Mouse (Mus musculus) myocyte (in vitro differentiated cells): Measurements from ENCODE around the gene Rrp36. TPM values are rescaled to one million over a fixed set of nuclear protein-coding genes. Genes with fewer than 3 reads are reported as not detected.

Experiments used
- H3K27me3 ChIP-seq: one replicate; pipeline ENCODE4 v1.6.1; 2011; ENCODE audit not compliant: control insufficient read depth, insufficient read depth, insufficient read length
- H3K36me3 ChIP-seq: one replicate; pipeline ENCODE4 v1.6.1; 2011; ENCODE audit not compliant: control insufficient read depth, insufficient read depth
- H3K4me2 ChIP-seq: one replicate; pipeline ENCODE4 v1.6.1; 2011; ENCODE audit warnings: low read depth, control low read depth
- H3K4me3 ChIP-seq: one replicate; pipeline ENCODE4 v1.5.1; 2011; ENCODE audit warnings: mild to moderate bottlenecking, control low read depth, moderate library complexity
- H3K79me2 ChIP-seq: one replicate; pipeline ENCODE4 v1.6.1; 2011; ENCODE audit not compliant: control insufficient read depth, insufficient read depth
- H3ac ChIP-seq: one replicate; pipeline ENCODE4 v1.6.1; 2011; ENCODE audit not compliant: control insufficient read depth, insufficient read length
- CEBPB ChIP-seq: IDR thresholded peaks from 2 replicates; pipeline ENCODE4 v1.6.1; 2011; ENCODE audit warnings: mild to moderate bottlenecking, moderate library complexity; ENCODE audit not compliant: poor library complexity, insufficient read depth, severe bottlenecking
- E2F4 ChIP-seq: IDR thresholded peaks from one replicate; pipeline ENCODE4 v1.6.1; 2011; ENCODE audit warnings: mild to moderate bottlenecking, control low read depth, moderate library complexity; ENCODE audit not compliant: insufficient read depth
- MAX ChIP-seq: IDR thresholded peaks from one replicate; pipeline ENCODE4 v1.6.1; 2011; ENCODE audit warnings: low read depth, mild to moderate bottlenecking, control low read depth
- MYOD1 ChIP-seq, 3 experiments: IDR thresholded peaks; one replicate each; pipeline ENCODE4 v1.6.1; 2011; ENCODE audit warnings: control low read depth in 2 of 3, low read depth in 2 of 3, mild to moderate bottlenecking in 2 of 3, moderate library complexity in 1 of 3; ENCODE audit not compliant: insufficient read length in 2 of 3, control insufficient read depth in 1 of 3
- MYOG ChIP-seq, 3 experiments: IDR thresholded peaks; one replicate each; pipeline ENCODE4 v1.6.1; 2011; ENCODE audit warnings: control low read depth in 2 of 3, low read depth in 2 of 3, mild to moderate bottlenecking in 2 of 3; ENCODE audit not compliant: insufficient read length in 2 of 3, control insufficient read depth in 1 of 3, insufficient read depth in 1 of 3
- POLR2A ChIP-seq: IDR thresholded peaks from one replicate; pipeline ENCODE4 v1.6.1; 2011; ENCODE audit warnings: low read depth, mild to moderate bottlenecking, control low read depth, moderate library complexity; ENCODE audit not compliant: insufficient read length
- POLR2AphosphoS2 ChIP-seq: IDR thresholded peaks from one replicate; pipeline ENCODE4 v1.6.1; 2011; ENCODE audit warnings: low read depth, control low read depth; ENCODE audit not compliant: insufficient read length
- REST ChIP-seq: IDR thresholded peaks from one replicate; pipeline ENCODE4 v1.6.1; 2011; ENCODE audit warnings: mild to moderate bottlenecking, control low read depth, moderate library complexity; ENCODE audit not compliant: insufficient read depth, insufficient read length
- SRF ChIP-seq: IDR thresholded peaks from one replicate; pipeline ENCODE4 v1.6.1; 2011; ENCODE audit warnings: low read depth; ENCODE audit not compliant: control insufficient read depth, insufficient read length
- TCF12 ChIP-seq: IDR thresholded peaks from one replicate; pipeline ENCODE4 v1.6.1; 2011; ENCODE audit warnings: mild to moderate bottlenecking, control low read depth; ENCODE audit not compliant: poor library complexity, insufficient read depth, severe bottlenecking
- TCF3 ChIP-seq: IDR thresholded peaks from one replicate; pipeline ENCODE4 v1.6.1; 2011; ENCODE audit warnings: low read depth, control low read depth; ENCODE audit not compliant: insufficient read length
- USF1 ChIP-seq: IDR thresholded peaks from one replicate; pipeline ENCODE4 v1.6.1; 2011; ENCODE audit warnings: low read depth, mild to moderate bottlenecking, control low read depth, moderate library complexity
- polyA plus RNA-seq: library from polyadenylated mRNA; unstranded; fragments of >200 nt; fragmentation: generic; extraction: Trizol; gene quantifications from one replicate; pipeline ENCODE4 v1.2.1, GENCODE M21; 2012; ENCODE audit warnings: missing spikeins

Rrp36 gene
- polyA plus RNA-seq, 1 experiment = 45.8 TPM

GRCm38 (mm10) chr17:46662730-46663129 is 11.4 kb downstream of the Rrp36 start:
- Histone ChIP-seq H3K27me3 (no peaks in the 10 kb centered on the region), H3ac (no peak overlapping the region), H3K4me2 (no peak overlapping the region), H3K79me2 (no peaks in the 10 kb centered on the region), H3K4me3 (no peak overlapping the region), H3K36me3 (peaks cover 4% of the 10 kb centered on the region)
- TF ChIP-seq TCF3 = no peak
- TF ChIP-seq CEBPB = no peak
- TF ChIP-seq MAX = no peak
- TF ChIP-seq POLR2A = no peak
- no peak for TF ChIP-seq USF1
- TF ChIP-seq MYOD1 (IDR thresholded peaks at IDR 0.05; ENCODE audit: control insufficient read depth in 1 of 3, insufficient read length in 2 of 3, low read depth in 2 of 3) = no peak
- no peak for TF ChIP-seq REST
- TF ChIP-seq E2F4 = no peak
- no peak for TF ChIP-seq SRF
- no peak for TF ChIP-seq POLR2AphosphoS2
- no peak for TF ChIP-seq TCF12
- no peak for TF ChIP-seq MYOG (IDR thresholded peaks at IDR 0.05; ENCODE audit: control insufficient read depth in 1 of 3, insufficient read depth in 1 of 3, insufficient read length in 2 of 3, low read depth in 2 of 3)

GRCm38 (mm10) chr17:46661981-46662380 is 12.2 kb downstream of the Rrp36 start:
- H3K36me3 ChIP-seq = peaks cover 4% of the 10 kb centered on the region
- H3ac ChIP-seq = no peak overlapping the region
- no peak for TF ChIP-seq MYOG (IDR thresholded peaks at IDR 0.05; ENCODE audit: control insufficient read depth in 1 of 3, insufficient read depth in 1 of 3, insufficient read length in 2 of 3, low read depth in 2 of 3)
- no peaks in the 10 kb centered on the region for H3K27me3 ChIP-seq
- H3K4me3 ChIP-seq = no peak overlapping the region
- no peak overlapping the region for H3K4me2 ChIP-seq
- H3K79me2 ChIP-seq = no peaks in the 10 kb centered on the region

GRCm38 (mm10) chr17:46661351-46661750 is 12.8 kb downstream of the Rrp36 start:
- Histone ChIP-seq H3ac (no peak overlapping the region), H3K27me3 (no peaks in the 10 kb centered on the region), H3K79me2 (no peaks in the 10 kb centered on the region), H3K4me2 (no peak overlapping the region), H3K4me3 (no peak overlapping the region), H3K36me3 (peaks cover 4% of the 10 kb centered on the region)
- no peak for TF ChIP-seq TCF12
- no peak for TF ChIP-seq MAX
- no peak for TF ChIP-seq TCF3
- TF ChIP-seq SRF = no peak
- no peak for TF ChIP-seq POLR2AphosphoS2
- TF ChIP-seq E2F4 = no peak
- TF ChIP-seq CEBPB = no peak
- TF ChIP-seq MYOD1 (IDR thresholded peaks at IDR 0.05; ENCODE audit: control insufficient read depth in 1 of 3, insufficient read length in 2 of 3, low read depth in 2 of 3) = no peak
- TF ChIP-seq REST = no peak
- no peak for TF ChIP-seq USF1
- no peak for TF ChIP-seq MYOG (IDR thresholded peaks at IDR 0.05; ENCODE audit: control insufficient read depth in 1 of 3, insufficient read depth in 1 of 3, insufficient read length in 2 of 3, low read depth in 2 of 3)
- no peak for TF ChIP-seq POLR2A

GRCm38 (mm10) chr17:46656054-46656453 is 18.1 kb downstream of the Rrp36 start:
- no peaks in the 10 kb centered on the region for H3K79me2 ChIP-seq

More at GRCm38 (mm10) chr17:46656054-46656453, 18.1 kb downstream of the Rrp36 start:
- Histone ChIP-seq H3K4me3 (no peak overlapping the region), H3K36me3 (peaks cover 4% of the 10 kb centered on the region), H3K27me3 (no peaks in the 10 kb centered on the region), H3K4me2 (no peak overlapping the region), H3ac (no peak overlapping the region)
- TF ChIP-seq MYOD1 (IDR thresholded peaks at IDR 0.05; ENCODE audit: control insufficient read depth in 1 of 3, insufficient read length in 2 of 3, low read depth in 2 of 3) (no peak), CEBPB (no peak), MAX (no peak), USF1 (no peak), MYOG (IDR thresholded peaks at IDR 0.05; ENCODE audit: control insufficient read depth in 1 of 3, insufficient read depth in 1 of 3, insufficient read length in 2 of 3, low read depth in 2 of 3) (no peak), E2F4 (no peak), TCF12 (no peak), SRF (no peak), TCF3 (no peak), REST (no peak), POLR2A (no peak), POLR2AphosphoS2 (no peak)
